Comparison of ENCODE assay signal across 25 mouse cellular contexts in genomic region chr5:40331237-40331636, GRCm38 (mm10).
DNase-seq lines count a peak whose midpoint lies in the region; ATAC-seq and TF ChIP-seq lines count a peak whose summit lies in the region.
"Had no signal": no experiment of that assay in that cellular context is flagged by ENCODE, and none has a peak within 500 bp of the region (broad histone marks: within the 10 kb centered on the region; RNA-seq: fewer than 3 reads in every experiment).

No protein-coding gene starts in this region.

- H3K9me3 ChIP-seq in forebrain, embryonic 12.5 days: no peaks in the 10 kb centered on the region
- no peaks in the 10 kb centered on the region for H3K9me3 ChIP-seq in forebrain, embryonic 15.5 days
- no peaks in the 10 kb centered on the region for H3K9me3 ChIP-seq in neural tube, embryonic 13.5 days
- H3K9me3 ChIP-seq in limb, embryonic 12.5 days: no peaks in the 10 kb centered on the region
- H3K9me3 ChIP-seq in liver, postnatal 0 days (ENCODE audit: low read length): no peaks in the 10 kb centered on the region
- H3K9me3 ChIP-seq: embryonic facial prominence, embryonic 15.5 days; G1E; heart, embryonic 12.5 days; hindbrain, embryonic 13.5 days; liver, embryonic 13.5 days; lung, embryonic 15.5 days; midbrain, embryonic 10.5 days; neural tube, embryonic 12.5 days had no signal

- H3K27ac ChIP-seq in forebrain, embryonic 12.5 days: no peak overlapping the region
- no peak overlapping the region for H3K27ac ChIP-seq in forebrain, embryonic 15.5 days (replicated peaks)
- H3K27ac ChIP-seq in neural tube, embryonic 13.5 days (replicated peaks): no peak overlapping the region
- no peak overlapping the region for H3K27ac ChIP-seq in limb, embryonic 12.5 days
- H3K27ac ChIP-seq in liver, postnatal 0 days (ENCODE audit: low read depth): no peak overlapping the region
- H3K27ac ChIP-seq: embryonic facial prominence, embryonic 15.5 days; hindbrain, embryonic 13.5 days; kidney, postnatal 0 days; liver, embryonic 13.5 days; lung, embryonic 15.5 days; midbrain, embryonic 10.5 days; neural tube, embryonic 12.5 days had no signal

- no peak overlapping the region for H3K9ac ChIP-seq in forebrain, embryonic 12.5 days
- no peak overlapping the region for H3K9ac ChIP-seq in forebrain, embryonic 15.5 days (replicated peaks)
- H3K9ac ChIP-seq in neural tube, embryonic 13.5 days: no peak overlapping the region
- no peak overlapping the region for H3K9ac ChIP-seq in limb, embryonic 12.5 days (replicated peaks)
- no peak overlapping the region for H3K9ac ChIP-seq in liver, postnatal 0 days (replicated peaks)
- H3K9ac ChIP-seq: embryonic facial prominence, embryonic 15.5 days; heart, embryonic 12.5 days; hindbrain, embryonic 13.5 days; liver, embryonic 13.5 days; lung, embryonic 15.5 days; neural tube, embryonic 12.5 days had no signal

- TF ChIP-seq EP300 in liver, postnatal 0 days (IDR thresholded peaks at IDR 0.05; ENCODE audit: low read depth): no peak

- TF ChIP-seq CTCF in liver, postnatal 0 days (IDR thresholded peaks at IDR 0.05; ENCODE audit: low read depth): no peak

- H3K36me3 ChIP-seq in forebrain, embryonic 12.5 days (replicated peaks): no peaks in the 10 kb centered on the region
- H3K36me3 ChIP-seq in forebrain, embryonic 15.5 days: no peaks in the 10 kb centered on the region
- no peaks in the 10 kb centered on the region for H3K36me3 ChIP-seq in neural tube, embryonic 13.5 days
- H3K36me3 ChIP-seq in limb, embryonic 12.5 days: no peaks in the 10 kb centered on the region
- H3K36me3 ChIP-seq in liver, postnatal 0 days (replicated peaks; ENCODE audit: insufficient read depth, low read length): no peaks in the 10 kb centered on the region
- H3K36me3 ChIP-seq: embryonic facial prominence, embryonic 15.5 days; G1E; heart, embryonic 12.5 days; hindbrain, embryonic 13.5 days; liver, embryonic 13.5 days; lung, embryonic 15.5 days; midbrain, embryonic 10.5 days; neural tube, embryonic 12.5 days had no signal

- H3K4me2 ChIP-seq in forebrain, embryonic 12.5 days: no peak overlapping the region
- H3K4me2 ChIP-seq in forebrain, embryonic 15.5 days (replicated peaks): no peak overlapping the region
- H3K4me2 ChIP-seq in neural tube, embryonic 13.5 days: no peak overlapping the region
- no peak overlapping the region for H3K4me2 ChIP-seq in limb, embryonic 12.5 days
- H3K4me2 ChIP-seq in liver, postnatal 0 days (ENCODE audit: low read depth, low read length): no peak overlapping the region
- H3K4me2 ChIP-seq: embryonic facial prominence, embryonic 15.5 days; heart, embryonic 12.5 days; hindbrain, embryonic 13.5 days; liver, embryonic 13.5 days; lung, embryonic 15.5 days; neural tube, embryonic 12.5 days had no signal

- WGBS in forebrain, embryonic 12.5 days: 57% methylated on average over 1 of the region's 1 CpGs
- WGBS in forebrain, embryonic 15.5 days: 45% methylated on average over 1 of the region's 1 CpGs
- WGBS in neural tube, embryonic 13.5 days: 63% methylated on average over 1 of the region's 1 CpGs
- 41% methylated on average over 1 of the region's 1 CpGs for WGBS in limb, embryonic 12.5 days
- WGBS in liver, postnatal 0 days (ENCODE audit: insufficient replicate concordance): 81% methylated on average over 1 of the region's 1 CpGs

- H3K27me3 ChIP-seq in forebrain, embryonic 12.5 days: no peaks in the 10 kb centered on the region
- no peaks in the 10 kb centered on the region for H3K27me3 ChIP-seq in forebrain, embryonic 15.5 days
- no peaks in the 10 kb centered on the region for H3K27me3 ChIP-seq in neural tube, embryonic 13.5 days
- no peaks in the 10 kb centered on the region for H3K27me3 ChIP-seq in limb, embryonic 12.5 days
- H3K27me3 ChIP-seq in liver, postnatal 0 days (ENCODE audit: insufficient read depth, low read length): no peaks in the 10 kb centered on the region
- H3K27me3 ChIP-seq: embryonic facial prominence, embryonic 15.5 days; heart, embryonic 12.5 days; hindbrain, embryonic 13.5 days; liver, embryonic 13.5 days; lung, embryonic 15.5 days; neural tube, embryonic 12.5 days had no signal

- peak; percentile 57 for ATAC-seq in forebrain, embryonic 12.5 days (ENCODE audit: low FRiP score)
- ATAC-seq in forebrain, embryonic 15.5 days (replicated peaks): no peak
- 0 out of 2 replicates have a peak, but pooled peaks have one; percentile 32 for ATAC-seq in neural tube, embryonic 13.5 days (ENCODE audit: low read depth)
- ATAC-seq in limb, embryonic 12.5 days (ENCODE audit: insufficient number of reproducible peaks, insufficient read depth, low FRiP score, low TSS enrichment, low read depth): peak; percentile 26; the same call in 1 of the 2 replicates
- ATAC-seq in liver, postnatal 0 days: no peak
- ATAC-seq: intestine, embryonic 16.5 days had no signal

- no peak for DNase-seq in neural tube, embryonic 10.5 days (ENCODE audit: extremely low spot score, low spot score)
- no peak for DNase-seq in kidney, postnatal 10 days
- DNase-seq in spleen, adult 18-20 months: no peak
- no peak for DNase-seq in liver, postnatal 0 days
- DNase-seq: adrenal gland, postnatal 25 days; cerebellum, adult 18-20 months; cerebellum, postnatal 25 days; heart, postnatal 14 days; liver, embryonic 13.5 days; lung, postnatal 4 days; right cerebral cortex, postnatal 14 days; thymus, postnatal 4 days had no signal

- H3K4me3 ChIP-seq in forebrain, embryonic 12.5 days (replicated peaks): no peak overlapping the region
- H3K4me3 ChIP-seq in forebrain, embryonic 15.5 days: no peak overlapping the region
- H3K4me3 ChIP-seq in neural tube, embryonic 13.5 days: no peak overlapping the region
- no peak overlapping the region for H3K4me3 ChIP-seq in limb, embryonic 12.5 days (replicated peaks)
- H3K4me3 ChIP-seq in liver, postnatal 0 days (ENCODE audit: low read depth, low read length): no peak overlapping the region
- H3K4me3 ChIP-seq: embryonic facial prominence, embryonic 15.5 days; heart, embryonic 12.5 days; hindbrain, embryonic 13.5 days; liver, embryonic 13.5 days; lung, embryonic 15.5 days; midbrain, embryonic 10.5 days; neural tube, embryonic 12.5 days had no signal

- H3K4me1 ChIP-seq in forebrain, embryonic 12.5 days: no peaks in the 10 kb centered on the region
- H3K4me1 ChIP-seq in forebrain, embryonic 15.5 days: no peaks in the 10 kb centered on the region
- no peaks in the 10 kb centered on the region for H3K4me1 ChIP-seq in neural tube, embryonic 13.5 days (replicated peaks)
- no peaks in the 10 kb centered on the region for H3K4me1 ChIP-seq in limb, embryonic 12.5 days (replicated peaks)
- H3K4me1 ChIP-seq in liver, postnatal 0 days (ENCODE audit: insufficient read depth): no peaks in the 10 kb centered on the region
- H3K4me1 ChIP-seq: embryonic facial prominence, embryonic 15.5 days; heart, embryonic 12.5 days; hindbrain, embryonic 13.5 days; liver, embryonic 13.5 days; lung, embryonic 15.5 days; midbrain, embryonic 10.5 days; neural tube, embryonic 12.5 days had no signal

Comparison
In these comparisons a context has a peak if more than half of its experiments do, and no peak if none do; other contexts are left out.
1. ATAC-seq: peak in forebrain, embryonic 12.5 days (single experiment), neural tube, embryonic 13.5 days (single experiment) and limb, embryonic 12.5 days (single experiment); none in forebrain, embryonic 15.5 days (single experiment) and liver, postnatal 0 days (single experiment).